Mouse (Mus musculus) lung, postnatal 0 days (tissue): ENCODE results near the gene Ost4. TPM values are rescaled to one million over a fixed set of nuclear protein-coding genes. Genes with fewer than 3 reads are reported as not detected.

Experiments
- ATAC-seq: fragments of 200-750 bp; cut with Nextera tagmentation; 2 replicates; pipeline ENCODE4 v1.8.0; 2017; ENCODE audit warnings: moderate library complexity
- DNase-seq: peaks from one replicate; pipeline ENCODE4 v3.0.0-alpha.2; 2016; ENCODE audit warnings: low spot score
- H3K27ac ChIP-seq: fragments of 300-500 bp; sonication (generic); 2 replicates; pipeline ENCODE4 v1.5.1; 2014; ENCODE audit warnings: antibody characterized with exemption, mild to moderate bottlenecking, low read length, mixed read lengths
- H3K27me3 ChIP-seq: fragments of 300-500 bp; sonication (generic); replicated peaks from 2 replicates; pipeline ENCODE4 v1.6.1; 2014; ENCODE audit warnings: low read length, mixed read lengths; ENCODE audit not compliant: insufficient read depth
- H3K36me3 ChIP-seq: fragments of 300-500 bp; sonication (generic); 2 replicates; pipeline ENCODE4 v1.6.1; 2014; ENCODE audit warnings: low read length, mixed read lengths; ENCODE audit not compliant: insufficient read depth
- H3K4me1 ChIP-seq: fragments of 300-500 bp; sonication (generic); 2 replicates; pipeline ENCODE4 v1.6.1; 2014; ENCODE audit warnings: antibody characterized with exemption, low read depth, low read length, mixed read lengths; ENCODE audit not compliant: insufficient read depth
- H3K4me2 ChIP-seq: fragments of 300-500 bp; sonication (generic); replicated peaks from 2 replicates; pipeline ENCODE4 v1.6.1; 2014; ENCODE audit warnings: low read depth, mild to moderate bottlenecking, low read length, moderate library complexity, mixed read lengths
- H3K4me3 ChIP-seq: fragments of 300-500 bp; sonication (generic); 2 replicates; pipeline ENCODE4 v1.5.1; 2014; ENCODE audit warnings: low read depth, low read length
- H3K9ac ChIP-seq: fragments of 300-500 bp; sonication (generic); replicated peaks from 2 replicates; pipeline ENCODE4 v1.6.1; 2014; ENCODE audit warnings: low read depth, mild to moderate bottlenecking
- H3K9me3 ChIP-seq: fragments of 300-500 bp; sonication (generic); 2 replicates; pipeline ENCODE4 v1.6.1; 2016; ENCODE audit warnings: low read length, mixed read lengths
- CTCF ChIP-seq: IDR thresholded peaks from 2 replicates; pipeline ENCODE4 v1.5.1; 2016; ENCODE audit warnings: antibody characterized with exemption, mild to moderate bottlenecking
- EP300 ChIP-seq: IDR thresholded peaks from 2 replicates; pipeline ENCODE4 v1.6.1; 2016; ENCODE audit warnings: antibody characterized with exemption, mild to moderate bottlenecking, control low read depth
- WGBS: fragments of 180-500 bp; shearing (Covaris S2); extraction: QIAGEN DNeasy Blood & Tissue Kit; methylation state at CpG from one replicate; pipeline ENCODE4 v1.1.7; 2014; 5-methylcytosine and 5-hydroxymethylcytosine counted together
- polyA plus RNA-seq: library from polyadenylated mRNA; unstranded; fragments of >200 nt; fragmentation: Nextera tagmentation; extraction: Ambion mirVana; gene quantifications from 2 replicates; pipeline ENCODE4 v1.2.1, GENCODE M21; 2015

The Ost4 gene
- polyA plus RNA-seq, 1 experiment from 2014 or later: 365 TPM

DNA sequence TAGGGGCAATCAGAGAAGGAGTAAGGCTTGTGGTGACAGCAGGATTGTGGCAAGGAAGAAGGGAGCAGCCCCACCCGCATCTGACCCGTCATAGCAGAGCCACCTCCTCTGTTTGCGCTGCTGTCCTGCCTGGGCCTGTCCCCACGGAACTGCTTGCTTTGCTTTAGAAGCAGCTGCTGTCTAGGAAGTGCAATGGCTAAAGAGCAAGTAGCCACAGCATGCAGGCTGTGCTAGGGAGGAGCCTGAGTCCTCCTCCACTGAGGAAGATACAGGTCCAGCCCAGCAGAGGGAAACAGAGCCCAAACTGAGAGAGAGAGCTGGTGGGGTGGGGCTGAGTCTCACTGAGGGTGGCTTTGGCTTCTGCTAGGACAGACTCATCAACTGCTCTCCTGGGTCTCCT, 43.7 kb downstream of the Ost4 start:
- WGBS: 41% methylated on average over 4 of the region's 4 CpGs

DNA sequence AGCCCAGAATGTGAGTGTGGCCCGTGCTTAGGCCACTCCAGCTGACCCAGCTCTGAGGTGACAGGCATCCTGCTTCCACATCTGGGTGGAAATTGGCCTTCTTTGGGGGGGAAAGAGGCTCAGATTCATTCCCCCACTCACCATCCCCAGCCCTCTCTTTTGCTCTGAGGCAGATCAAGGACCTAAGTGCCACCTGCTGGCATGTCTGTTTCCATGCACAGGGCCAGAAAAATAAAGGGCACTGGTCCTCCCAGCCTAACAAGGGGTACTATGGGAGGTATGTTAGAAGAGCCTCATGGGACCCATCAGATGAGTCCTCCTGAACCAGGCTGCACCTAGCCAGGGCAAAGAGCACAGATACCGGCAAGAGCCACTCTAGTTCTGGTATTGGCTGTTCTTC, 51.5 kb downstream of the Ost4 start:
- Histone ChIP-seq H3K4me1 (no peaks in the 10 kb centered on the region; the same call in 1 of the 2 replicates), H3K9me3 (no peaks in the 10 kb centered on the region), H3K36me3 (no peaks in the 10 kb centered on the region), H3K27me3 (no peaks in the 10 kb centered on the region), H3K9ac (no peak overlapping the region), H3K4me3 (no peak overlapping the region), H3K4me2 (no peak overlapping the region), H3K27ac (no peak overlapping the region)
- DNase-seq (no peak), ATAC-seq (no peak)
- 78% methylated on average over 2 of the region's 2 CpGs for WGBS
- TF ChIP-seq EP300 (no peak), CTCF (peak; percentile 53)

More for the DNA sequence above, 43.7 kb downstream of the Ost4 start:
- Histone ChIP-seq H3K27ac (no peak overlapping the region), H3K9ac (no peak overlapping the region), H3K4me1 (no peaks in the 10 kb centered on the region), H3K4me3 (no peak overlapping the region), H3K27me3 (no peaks in the 10 kb centered on the region), H3K4me2 (no peak overlapping the region), H3K9me3 (no peaks in the 10 kb centered on the region), H3K36me3 (no peaks in the 10 kb centered on the region)
- DNase-seq (peak; percentile 17), ATAC-seq (peak; percentile 55)
- TF ChIP-seq EP300 (no peak), CTCF (peak; percentile 49)

Other genes starting within 250 kb of the Ost4 start
- 24.4 and 25.5 TPM in 2 replicates for gene Cenpa, start 241.0 kb downstream of the Ost4 start, polyA plus RNA-seq
- 1.4 and 1.6 TPM in 2 replicates for gene Dpysl5, start 196.2 kb downstream of the Ost4 start, polyA plus RNA-seq
- 23.2 and 27.2 TPM in 2 replicates for gene Mapre3, start 93.1 kb downstream of the Ost4 start, polyA plus RNA-seq
- 58.2 and 63.8 TPM in 2 replicates for gene Tmem214, start 39.8 kb downstream of the Ost4 start, polyA plus RNA-seq
- gene Agbl5, start 19.1 kb downstream of the Ost4 start, polyA plus RNA-seq: 9.9 and 10.2 TPM in 2 replicates
- gene Emilin1, start 5.6 kb upstream of the Ost4 start, polyA plus RNA-seq: 121 and 135 TPM in 2 replicates
- 43.6 and 48.7 TPM in 2 replicates for gene Khk, start 13.6 kb upstream of the Ost4 start, polyA plus RNA-seq
- gene Cgref1, start 37.8 kb upstream of the Ost4 start, polyA plus RNA-seq: 1.8 and 2.3 TPM in 2 replicates
- 76.5 and 79.7 TPM in 2 replicates for gene Preb, start 52.6 kb upstream of the Ost4 start, polyA plus RNA-seq
- 0.44 and 0.49 TPM in 2 replicates for gene Tcf23, start 60.9 kb upstream of the Ost4 start, polyA plus RNA-seq
- gene Atraid, start 140.5 kb upstream of the Ost4 start, polyA plus RNA-seq: 260 and 289 TPM in 2 replicates
- gene Slc5a6, start 141.1 kb upstream of the Ost4 start, polyA plus RNA-seq: 3.4 and 3.6 TPM in 2 replicates
- 4.1 and 4.2 TPM in 2 replicates for gene Cad, start 147.0 kb upstream of the Ost4 start, polyA plus RNA-seq
- not detected in 2 replicates for gene Dnajc5g, start 198.5 kb upstream of the Ost4 start, polyA plus RNA-seq
- not detected in 2 replicates for gene Slc30a3, start 200.4 kb upstream of the Ost4 start, polyA plus RNA-seq
- 0.49 and 0.55 TPM in 2 replicates for gene Trim54, start 208.9 kb upstream of the Ost4 start, polyA plus RNA-seq
- gene Ucn, start 231.0 kb upstream of the Ost4 start, polyA plus RNA-seq: not detected in 2 replicates
- 38.2 and 53.6 TPM in 2 replicates for gene Mpv17, start 246.5 kb upstream of the Ost4 start, polyA plus RNA-seq